Mouse (Mus musculus): ENCODE data around the gene Fgd1. TPM values are rescaled to one million over a fixed set of nuclear protein-coding genes. Genes with fewer than 3 reads are reported as not detected.

Gene Fgd1
- 4.1 and 6.6 TPM in 2 replicates for polyA plus RNA-seq (2012)

DNA sequence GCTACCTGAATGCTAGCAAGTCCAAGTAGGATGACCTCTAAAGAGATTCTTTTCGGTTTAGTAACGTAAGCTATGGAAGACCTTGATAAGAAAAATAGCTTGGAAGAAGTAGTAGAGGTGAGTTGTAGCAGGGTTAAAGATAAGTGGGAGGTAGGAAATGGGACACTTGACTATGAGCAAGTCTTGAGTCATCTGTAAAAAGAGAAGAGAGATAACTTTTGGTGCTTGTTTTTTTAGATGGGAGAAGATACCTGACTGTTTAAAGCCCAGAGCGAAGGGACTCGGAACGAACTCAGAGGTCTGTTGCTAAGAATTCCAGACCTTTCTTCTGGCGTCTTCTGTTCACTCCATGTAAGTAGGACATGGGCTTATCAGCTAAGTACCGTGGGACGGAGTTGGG, at the start of gene Fgd1:
Gene Fgd1, plus strand, starts transcription at position 301 of the 400 bp plus-strand sequence.

DNA sequence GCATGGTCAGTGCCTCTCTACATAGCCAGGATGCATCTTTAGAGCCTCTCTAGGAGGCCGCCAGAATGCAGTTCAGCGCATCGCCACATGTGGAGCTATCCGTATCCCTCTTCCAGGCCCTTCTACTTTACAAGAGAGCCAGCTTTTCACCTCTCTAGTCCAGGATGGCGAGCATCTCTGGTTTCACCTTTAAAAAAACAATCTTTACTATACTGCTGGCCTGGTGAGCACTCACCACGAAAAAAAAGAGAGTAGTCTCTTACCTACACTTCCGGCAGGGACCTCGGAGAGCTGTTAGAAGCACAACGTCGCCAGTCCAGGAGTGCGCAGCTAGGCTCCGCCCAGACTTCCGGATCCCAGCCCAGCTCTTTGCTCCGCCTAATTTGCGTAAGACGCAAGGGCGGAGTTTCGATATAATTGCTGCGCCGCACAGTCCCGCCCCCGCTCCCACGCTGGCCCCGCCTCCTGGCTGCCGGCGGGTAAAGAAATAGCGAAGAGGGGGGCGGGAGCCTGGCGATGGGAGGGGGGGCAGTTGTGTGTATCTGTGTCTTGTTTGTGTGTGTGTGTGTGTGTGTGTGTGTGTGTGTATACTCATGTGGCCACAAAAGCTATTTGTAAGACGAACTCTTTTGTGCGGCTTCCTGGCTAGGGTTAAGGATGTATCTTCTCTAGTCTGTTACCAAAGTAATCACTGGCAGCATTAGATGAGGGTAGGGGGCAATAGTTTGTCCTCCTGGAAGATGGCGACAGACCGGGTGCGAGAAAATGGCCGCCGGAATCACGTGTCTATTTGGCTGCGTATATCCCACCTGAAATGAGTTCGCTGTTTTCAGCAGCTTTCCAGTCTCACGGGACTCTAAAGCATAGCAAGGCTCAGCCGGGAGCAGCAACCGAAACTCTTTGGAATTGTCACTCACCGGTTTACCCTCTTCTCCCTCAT, 28.7 kb upstream of the Fgd1 start, which contains the start of gene Gnl3l:
Gene Gnl3l, minus strand, starts transcription at position 385 of the 940 bp plus-strand sequence.

DNA sequence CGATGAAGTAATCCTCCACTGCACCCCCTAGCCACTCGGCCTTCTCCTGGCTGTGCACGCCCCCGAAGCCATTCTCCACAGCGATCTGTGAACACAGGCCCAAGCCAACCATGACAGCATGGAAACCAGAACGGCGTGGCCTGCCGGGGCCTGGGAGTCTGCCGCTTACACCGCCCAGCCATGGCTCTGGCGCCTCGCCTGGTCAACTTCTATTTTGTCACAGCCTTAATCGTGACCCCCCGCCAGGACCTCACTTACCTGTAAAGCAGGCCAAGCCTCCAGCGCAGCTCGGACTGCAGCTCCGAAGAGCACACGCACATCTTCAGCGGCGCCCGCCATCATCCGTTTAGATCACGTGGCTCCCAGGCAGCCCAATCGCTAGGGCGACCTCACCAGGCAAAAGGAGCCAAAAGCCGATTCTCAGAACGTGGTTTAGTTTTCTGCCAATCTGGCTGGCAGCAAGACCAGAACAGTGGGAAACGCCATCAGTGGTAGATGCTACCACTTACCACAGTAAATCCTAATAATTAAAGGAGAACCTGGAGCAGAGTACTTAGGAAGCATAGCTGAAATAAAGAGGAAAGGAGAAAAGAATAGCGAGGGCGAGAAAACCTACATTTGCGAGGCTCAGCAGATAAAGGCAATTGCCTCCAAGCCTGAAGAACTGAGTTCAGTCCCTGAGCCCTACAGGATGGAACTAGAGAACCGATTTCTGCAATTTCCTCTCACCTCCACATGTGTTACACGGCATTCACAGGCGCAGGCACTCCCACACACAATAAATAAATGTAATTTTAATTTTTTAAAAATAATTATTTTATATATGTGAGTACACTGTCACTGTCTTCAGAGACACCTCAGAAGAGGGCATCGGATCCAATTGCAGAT, 50.5 kb downstream of the Fgd1 start, which contains the start of gene Tsr2:
Gene Tsr2, minus strand, starts transcription at position 373 of the 888 bp plus-strand sequence.

Other genes with a start within 250 kb of the Fgd1 start
- 7.9 and 9.9 TPM in 2 replicates for gene Maged2, start 231.8 kb upstream of the Fgd1 start, polyA plus RNA-seq (2012)
- gene Gnl3l, start 28.8 kb upstream of the Fgd1 start, polyA plus RNA-seq (2012) = 1.2 and 2.0 TPM in 2 replicates
- 17.6 and 18.7 TPM in 2 replicates for gene Tsr2, start 50.4 kb downstream of the Fgd1 start, polyA plus RNA-seq (2012)
- gene Wnk3, start 151.9 kb downstream of the Fgd1 start, polyA plus RNA-seq (2012) = not detected in 2 replicates

All from megakaryocyte-erythroid progenitor cell, adult 5 weeks (primary cell).